Mouse (Mus musculus) inflammation-experienced regulatory T-cells (primary cell): ENCODE results near the gene Nap1l2. TPM values are rescaled to one million over a fixed set of nuclear protein-coding genes. Genes with fewer than 3 reads are reported as not detected.

ENCODE experiments used
- polyA plus RNA-seq, 2 experiments: library from polyadenylated mRNA; unstranded; fragments of 100-300 nt; shearing (Covaris generic); gene quantifications; one replicate each; pipeline ENCODE4 v1.2.1; 2017

Nap1l2 gene
- polyA plus RNA-seq: under 1 TPM in 1 of 2 experiments, not detected in 1; 0.08 TPM

GRCm38 (mm10) chrX:103186431-103186786 lies at the start of gene Nap1l2:
Nap1l2 (minus strand) TSS chrX:103186640.

Other genes starting within 250 kb of the Nap1l2 start
- gene Cdx4, start 134.8 kb upstream of the Nap1l2 start, polyA plus RNA-seq: not detected
- 1 to 10 TPM; 3.4 to 4.3 TPM for gene Chic1, start 169.8 kb upstream of the Nap1l2 start, polyA plus RNA-seq
- gene Tsx, start 227.8 kb upstream of the Nap1l2 start, polyA plus RNA-seq: under 1 TPM in 1 of 2 experiments, not detected in 1; 0.86 TPM
- not detected for gene Gm26992, start 235.4 kb upstream of the Nap1l2 start, polyA plus RNA-seq